Mouse (Mus musculus): Measurements from ENCODE around the gene Rexo2. TPM values are rescaled to one million over a fixed set of nuclear protein-coding genes. Genes with fewer than 3 reads are reported as not detected.
"Not testable (repeated sequence)": the region's sequence is repeated elsewhere in the genome, so short reads cannot be mapped to it uniquely, and the experiment has no call there.

The Rexo2 gene
- polyA plus RNA-seq (2014; fragmentation: Nextera tagmentation; extraction: Ambion mirVana), result 91.5 and 100 TPM in 2 replicates

- Histone ChIP-seq H3K27me3 (ENCODE audit: control insufficient read depth, insufficient read depth, low read length) (no peaks in the 10 kb centered on the region), H3K4me3 (ENCODE audit: low read depth, low read length) (peak within 1 kb of the TSS; percentile 53), H3K4me2 (ENCODE audit: low read depth, low read length, severe bottlenecking) (peak within 1 kb of the TSS; percentile 84), H3K27ac (ENCODE audit: low read depth, low read length) (no peak within 1 kb of the TSS), H3K36me3 (ENCODE audit: control insufficient read depth, insufficient read depth, low read length) (no peaks in the 10 kb centered on the region; the same call in 1 of the 2 replicates), H3K9me3 (ENCODE audit: control insufficient read depth, low read length) (no peaks in the 10 kb centered on the region), H3K9ac (ENCODE audit: low read length) (peak within 1 kb of the TSS; percentile 67), H3K4me1 (replicated peaks; ENCODE audit: control insufficient read depth, insufficient read depth, low read length) (no peaks in the 10 kb centered on the region)
- DNase-seq (ENCODE audit: low spot score) (peak; percentile 96), ATAC-seq (replicated peaks; ENCODE audit: low FRiP score) (peak; percentile 99)
- 2% methylated on average over 49 of the region's 49 CpGs for WGBS
Observed at GRCm38 (mm10) chr9:48480411-48481213, at the start of gene Rexo2. Gene Rexo2 (minus strand): TSS chr9:48480623.

- no peaks in the 10 kb centered on the region for H3K36me3 ChIP-seq (ENCODE audit: control insufficient read depth, insufficient read depth, low read length)
- no peak overlapping the region for H3K9ac ChIP-seq (ENCODE audit: low read length)
- DNase-seq (ENCODE audit: low spot score), result no peak
- WGBS, result 89% methylated on average over 4 of the region's 4 CpGs
- no peak overlapping the region for H3K4me3 ChIP-seq (ENCODE audit: low read depth, low read length)
- ATAC-seq (replicated peaks; ENCODE audit: low FRiP score), result no peak
- H3K9me3 ChIP-seq (ENCODE audit: control insufficient read depth, low read length), result no peaks in the 10 kb centered on the region
- no peaks in the 10 kb centered on the region for H3K27me3 ChIP-seq (ENCODE audit: control insufficient read depth, insufficient read depth, low read length)
- no peak overlapping the region for H3K4me2 ChIP-seq (ENCODE audit: low read depth, low read length, severe bottlenecking)
- no peaks in the 10 kb centered on the region for H3K4me1 ChIP-seq (replicated peaks; ENCODE audit: control insufficient read depth, insufficient read depth, low read length)
- no peak overlapping the region for H3K27ac ChIP-seq (ENCODE audit: low read depth, low read length)
Observed at GRCm38 (mm10) chr9:48526520-48526919, 46.1 kb upstream of the Rexo2 start.

- no peaks in the 10 kb centered on the region for H3K4me1 ChIP-seq (replicated peaks; ENCODE audit: control insufficient read depth, insufficient read depth, low read length)
- no peak for ATAC-seq (replicated peaks; ENCODE audit: low FRiP score)
- H3K9ac ChIP-seq (ENCODE audit: low read length), result no peak overlapping the region
- H3K9me3 ChIP-seq (ENCODE audit: control insufficient read depth, low read length), result no peaks in the 10 kb centered on the region
- H3K4me2 ChIP-seq (ENCODE audit: low read depth, low read length, severe bottlenecking), result no peak overlapping the region
- no peak overlapping the region for H3K27ac ChIP-seq (ENCODE audit: low read depth, low read length)
- no peak for DNase-seq (ENCODE audit: low spot score)
- no peaks in the 10 kb centered on the region for H3K27me3 ChIP-seq (ENCODE audit: control insufficient read depth, insufficient read depth, low read length)
- no peaks in the 10 kb centered on the region for H3K36me3 ChIP-seq (ENCODE audit: control insufficient read depth, insufficient read depth, low read length)
- no peak overlapping the region for H3K4me3 ChIP-seq (ENCODE audit: low read depth, low read length)
- 20% methylated on average over 1 of the region's 1 CpGs for WGBS
Observed at GRCm38 (mm10) chr9:48525566-48525965, 45.1 kb upstream of the Rexo2 start.

GRCm38 (mm10) chr9:48520405-48520804, 40.0 kb upstream of the Rexo2 start:
- not testable (repeated sequence) for DNase-seq (ENCODE audit: low spot score); H3K27me3 ChIP-seq (ENCODE audit: control insufficient read depth, insufficient read depth, low read length); ATAC-seq (replicated peaks; ENCODE audit: low FRiP score); H3K4me3 ChIP-seq (ENCODE audit: low read depth, low read length); H3K27ac ChIP-seq (ENCODE audit: low read depth, low read length); H3K9ac ChIP-seq (ENCODE audit: low read length); H3K4me1 ChIP-seq (replicated peaks; ENCODE audit: control insufficient read depth, insufficient read depth, low read length); H3K9me3 ChIP-seq (ENCODE audit: control insufficient read depth, low read length); H3K36me3 ChIP-seq (ENCODE audit: control insufficient read depth, insufficient read depth, low read length); H3K4me2 ChIP-seq (ENCODE audit: low read depth, low read length, severe bottlenecking)
- no CpG with 5 or more reads among the region's 7 CpGs for WGBS

- ATAC-seq (replicated peaks; ENCODE audit: low FRiP score), result peak; percentile 76
- peak; percentile 64 for DNase-seq (ENCODE audit: low spot score)
Observed at GRCm38 (mm10) chr9:48517372-48518130, 37.1 kb upstream of the Rexo2 start.

GRCm38 (mm10) chr9:48516615-48517371, 36.4 kb upstream of the Rexo2 start:
- Histone ChIP-seq H3K36me3 (ENCODE audit: control insufficient read depth, insufficient read depth, low read length) (no peaks in the 10 kb centered on the region), H3K9me3 (ENCODE audit: control insufficient read depth, low read length) (no peaks in the 10 kb centered on the region), H3K27me3 (ENCODE audit: control insufficient read depth, insufficient read depth, low read length) (no peaks in the 10 kb centered on the region), H3K4me1 (replicated peaks; ENCODE audit: control insufficient read depth, insufficient read depth, low read length) (peaks cover 7% of the 10 kb centered on the region), H3K4me2 (ENCODE audit: low read depth, low read length, severe bottlenecking) (no peak overlapping the region; the same call in 1 of the 2 replicates), H3K27ac (ENCODE audit: low read depth, low read length) (peak overlapping the region; percentile 81), H3K4me3 (ENCODE audit: low read depth, low read length) (no peak overlapping the region), H3K9ac (ENCODE audit: low read length) (no peak overlapping the region)
- WGBS, result 34% methylated on average over 11 of the region's 11 CpGs
- DNase-seq (ENCODE audit: low spot score) (peak; percentile 73), ATAC-seq (replicated peaks; ENCODE audit: low FRiP score) (peak; percentile 81)

More at GRCm38 (mm10) chr9:48517372-48518130, 37.1 kb upstream of the Rexo2 start:
- H3K9me3 ChIP-seq (ENCODE audit: control insufficient read depth, low read length), result no peaks in the 10 kb centered on the region
- 36% methylated on average over 19 of the region's 19 CpGs for WGBS
- H3K4me2 ChIP-seq (ENCODE audit: low read depth, low read length, severe bottlenecking), result peak overlapping the region; percentile 15; the same call in 1 of the 2 replicates
- H3K4me1 ChIP-seq (replicated peaks; ENCODE audit: control insufficient read depth, insufficient read depth, low read length), result peaks cover 7% of the 10 kb centered on the region
- H3K27ac ChIP-seq (ENCODE audit: low read depth, low read length), result peak overlapping the region; percentile 81
- H3K9ac ChIP-seq (ENCODE audit: low read length), result peak overlapping the region; percentile 17; the same call in 1 of the 2 replicates
- no peaks in the 10 kb centered on the region for H3K36me3 ChIP-seq (ENCODE audit: control insufficient read depth, insufficient read depth, low read length)
- no peaks in the 10 kb centered on the region for H3K27me3 ChIP-seq (ENCODE audit: control insufficient read depth, insufficient read depth, low read length)
- H3K4me3 ChIP-seq (ENCODE audit: low read depth, low read length), result no peak overlapping the region

- Histone ChIP-seq H3K27ac (ENCODE audit: low read depth, low read length) (no peak overlapping the region), H3K27me3 (ENCODE audit: control insufficient read depth, insufficient read depth, low read length) (no peaks in the 10 kb centered on the region), H3K4me2 (ENCODE audit: low read depth, low read length, severe bottlenecking) (no peak overlapping the region), H3K36me3 (ENCODE audit: control insufficient read depth, insufficient read depth, low read length) (no peaks in the 10 kb centered on the region), H3K4me1 (replicated peaks; ENCODE audit: control insufficient read depth, insufficient read depth, low read length) (peaks cover 7% of the 10 kb centered on the region), H3K9me3 (ENCODE audit: control insufficient read depth, low read length) (no peaks in the 10 kb centered on the region), H3K9ac (ENCODE audit: low read length) (no peak overlapping the region), H3K4me3 (ENCODE audit: low read depth, low read length) (no peak overlapping the region)
- ATAC-seq (replicated peaks; ENCODE audit: low FRiP score), result no peak
- WGBS, result 80% methylated on average over 1 of the region's 1 CpGs
- DNase-seq (ENCODE audit: low spot score), result no peak
Observed at GRCm38 (mm10) chr9:48515332-48515731, 34.9 kb upstream of the Rexo2 start.

GRCm38 (mm10) chr9:48510134-48510533, 29.7 kb upstream of the Rexo2 start:
- Histone ChIP-seq H3K4me1 (replicated peaks; ENCODE audit: control insufficient read depth, insufficient read depth, low read length) (no peaks in the 10 kb centered on the region), H3K9me3 (ENCODE audit: control insufficient read depth, low read length) (no peaks in the 10 kb centered on the region), H3K27ac (ENCODE audit: low read depth, low read length) (no peak overlapping the region), H3K27me3 (ENCODE audit: control insufficient read depth, insufficient read depth, low read length) (no peaks in the 10 kb centered on the region), H3K9ac (ENCODE audit: low read length) (no peak overlapping the region), H3K4me3 (ENCODE audit: low read depth, low read length) (no peak overlapping the region), H3K4me2 (ENCODE audit: low read depth, low read length, severe bottlenecking) (no peak overlapping the region), H3K36me3 (ENCODE audit: control insufficient read depth, insufficient read depth, low read length) (no peaks in the 10 kb centered on the region)
- WGBS, result 87% methylated on average over 5 of the region's 5 CpGs
- DNase-seq (ENCODE audit: low spot score) (no peak), ATAC-seq (replicated peaks; ENCODE audit: low FRiP score) (no peak)
